Mouse (Mus musculus) intestine, embryonic 14.5 days (tissue): ENCODE results near the gene Kif9. TPM values are rescaled to one million over a fixed set of nuclear protein-coding genes. Genes with fewer than 3 reads are reported as not detected.
A peak's percentile ranks its signal among the peaks of the same experiment; 100 is the strongest.

Source experiments
- ATAC-seq: fragments of 200-750 bp; cut with Nextera tagmentation; replicated peaks from 2 replicates; pipeline ENCODE4 v1.8.0; 2017; ENCODE audit warnings: low read depth, moderate number of reproducible peaks, moderate TSS enrichment, moderate library complexity; ENCODE audit not compliant: low FRiP score, low TSS enrichment
- DNase-seq: peaks from one replicate; pipeline ENCODE4 v3.0.0-alpha.2; 2018; ENCODE audit warnings: low spot score
- H3K27ac ChIP-seq: fragments of 300-500 bp; sonication (generic); 2 replicates; pipeline ENCODE4 v1.5.1; 2014; ENCODE audit warnings: low read depth, mild to moderate bottlenecking, control low read depth
- H3K27me3 ChIP-seq: fragments of 300-500 bp; sonication (generic); replicated peaks from 2 replicates; pipeline ENCODE4 v1.6.1; 2014; ENCODE audit warnings: low read length, control low read depth; ENCODE audit not compliant: control insufficient read depth, insufficient read depth
- H3K36me3 ChIP-seq: fragments of 300-500 bp; sonication (generic); 2 replicates; pipeline ENCODE4 v1.6.1; 2014; ENCODE audit warnings: low read length, control low read depth; ENCODE audit not compliant: control insufficient read depth, insufficient read depth
- H3K4me1 ChIP-seq: fragments of 300-500 bp; sonication (generic); replicated peaks from 2 replicates; pipeline ENCODE4 v1.6.1; 2014; ENCODE audit warnings: low read length, control low read depth, mixed read lengths; ENCODE audit not compliant: control insufficient read depth, insufficient read depth
- H3K4me2 ChIP-seq: fragments of 300-500 bp; sonication (generic); 2 replicates; pipeline ENCODE4 v1.6.1; 2014; ENCODE audit warnings: low read length
- H3K4me3 ChIP-seq: fragments of 300-500 bp; sonication (generic); 2 replicates; pipeline ENCODE4 v1.5.1; 2014; ENCODE audit warnings: low read depth, low read length, control low read depth, mixed read lengths
- H3K9ac ChIP-seq: fragments of 300-500 bp; sonication (generic); 2 replicates; pipeline ENCODE4 v1.6.1; 2014; ENCODE audit warnings: mild to moderate bottlenecking, low read length
- H3K9me3 ChIP-seq: fragments of 300-500 bp; sonication (generic); 2 replicates; pipeline ENCODE4 v1.6.1; 2016; ENCODE audit warnings: low read length, control low read depth; ENCODE audit not compliant: control insufficient read depth
- WGBS: fragments of 180-500 bp; shearing (Covaris S2); extraction: QIAGEN DNeasy Blood & Tissue Kit; methylation state at CpG from one replicate; pipeline ENCODE4 v1.1.7; 2014; 5-methylcytosine and 5-hydroxymethylcytosine counted together
- polyA plus RNA-seq: library from polyadenylated mRNA; unstranded; fragments of >200 nt; fragmentation: Nextera tagmentation; extraction: Ambion mirVana; gene quantifications from 2 replicates; pipeline ENCODE4 v1.2.1, GENCODE M21; 2014

Kif9 gene
- polyA plus RNA-seq, result 1.3 and 1.4 TPM in 2 replicates

DNA sequence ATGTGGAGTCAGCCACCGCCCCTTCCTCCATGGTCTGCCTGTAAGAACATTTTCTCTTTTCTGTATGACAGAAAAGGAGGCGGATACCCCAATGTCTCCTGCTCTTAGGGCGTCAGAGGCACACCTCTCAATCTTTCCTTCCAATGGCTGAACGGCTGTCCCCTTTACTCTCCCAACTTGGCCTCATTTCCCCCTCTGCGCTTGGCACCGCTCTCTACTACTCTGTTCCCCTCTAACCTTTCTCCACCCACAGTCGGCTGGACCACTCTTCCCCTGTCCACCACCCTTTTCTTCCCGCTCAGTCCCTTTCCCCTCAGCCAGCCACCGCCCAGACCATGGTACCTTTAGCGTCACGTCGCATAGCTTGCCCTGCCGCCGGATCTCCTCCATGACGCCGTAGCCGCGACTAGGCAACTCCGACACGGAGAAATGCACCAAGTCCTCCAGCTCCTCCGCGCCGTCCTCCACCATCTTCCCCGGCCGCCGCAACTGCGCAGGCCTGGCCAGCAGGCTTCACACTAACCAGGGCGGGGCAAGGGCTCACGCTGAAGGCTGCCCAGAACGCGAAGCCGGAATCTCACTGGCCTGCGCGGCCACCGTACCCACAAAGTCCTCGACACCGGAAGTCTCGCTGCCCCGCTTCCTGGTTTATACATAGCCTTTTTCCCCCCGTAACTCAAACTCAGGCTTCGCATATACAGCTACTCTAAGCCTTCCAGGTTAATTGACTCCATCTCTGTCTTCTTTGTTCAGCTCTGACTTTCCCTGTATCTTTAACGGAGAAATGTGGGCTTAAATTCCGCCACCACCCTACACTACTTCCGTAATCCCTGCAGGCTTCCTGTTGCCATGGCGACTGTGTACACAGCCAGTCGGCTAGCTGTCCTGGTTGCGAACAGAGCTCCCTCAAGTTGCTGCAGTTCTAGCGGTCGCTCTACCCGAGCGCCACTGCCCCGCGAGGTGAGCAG lies at the start of gene Kif9, which contains the start of gene Klhl18:
TSS of gene Kif9 (plus strand) at position 835 of the 968 bp plus-strand sequence.
TSS of gene Klhl18 (minus strand) at position 571 of the 968 bp plus-strand sequence.
- H3K36me3 ChIP-seq, result no peaks in the 10 kb centered on the region
- H3K27ac ChIP-seq, result peak within 1 kb of the TSS; percentile 81
- ATAC-seq (peak; percentile 99), DNase-seq (peak; percentile 98)
- H3K4me1 ChIP-seq, result peaks cover 6% of the 10 kb centered on the region
- no peaks in the 10 kb centered on the region for H3K9me3 ChIP-seq
- WGBS, result under 1% methylated on average over 53 of the region's 53 CpGs
- H3K4me2 ChIP-seq, result peak within 1 kb of the TSS; percentile 79
- H3K27me3 ChIP-seq, result 0 out of 2 replicates have a peak, but pooled peaks cover 3% of the 10 kb centered on the region
- H3K9ac ChIP-seq, result peak within 1 kb of the TSS; percentile 74
- peak within 1 kb of the TSS; percentile 67 for H3K4me3 ChIP-seq

DNA sequence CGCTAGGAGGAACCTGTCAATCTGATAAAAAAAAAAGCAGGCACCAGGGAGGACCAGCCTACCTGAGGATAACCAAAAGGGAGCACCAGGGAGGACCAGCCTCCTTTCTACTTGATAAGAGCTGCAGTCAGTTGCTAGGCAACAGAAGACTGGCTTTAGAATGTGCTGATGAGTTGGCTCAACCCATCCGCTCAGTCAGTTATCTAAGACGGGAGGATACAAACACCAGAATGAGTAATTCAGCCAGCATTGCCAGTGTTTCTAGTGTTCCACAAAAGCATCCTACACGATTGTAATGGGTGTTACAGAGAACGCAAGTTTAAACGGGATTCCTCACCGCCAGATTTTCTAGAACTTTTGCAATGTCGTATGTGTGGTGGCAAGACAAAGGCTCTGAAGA lies 45.5 kb upstream of the Kif9 start:
- no peak for ATAC-seq
- no peak overlapping the region for H3K27ac ChIP-seq
- no peak for DNase-seq
- H3K36me3 ChIP-seq, result peaks cover 42% of the 10 kb centered on the region
- no peaks in the 10 kb centered on the region for H3K9me3 ChIP-seq
- H3K9ac ChIP-seq, result no peak overlapping the region
- WGBS, result 81% methylated on average over 8 of the region's 8 CpGs
- no peaks in the 10 kb centered on the region for H3K27me3 ChIP-seq
- no peaks in the 10 kb centered on the region for H3K4me1 ChIP-seq
- no peak overlapping the region for H3K4me3 ChIP-seq
- no peak overlapping the region for H3K4me2 ChIP-seq

DNA sequence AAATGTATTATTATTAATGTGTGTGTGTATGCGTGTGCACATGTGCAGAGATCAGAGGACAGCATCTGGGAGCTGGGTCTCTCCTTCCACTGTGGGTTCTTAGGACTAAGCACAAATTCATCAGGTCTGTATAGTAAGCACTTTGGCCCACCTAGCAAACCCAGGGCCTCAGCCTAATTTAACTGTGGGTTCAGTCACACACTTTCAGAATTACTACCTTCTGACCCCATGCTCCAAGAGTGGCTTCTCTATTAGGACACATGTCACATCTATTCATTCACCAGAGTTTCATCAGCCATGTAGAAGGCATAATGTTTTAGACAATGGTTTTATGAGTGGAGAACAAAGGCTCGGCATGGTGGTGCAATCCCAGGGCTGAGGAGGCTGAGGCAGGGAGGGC lies 43.7 kb upstream of the Kif9 start:
- peaks cover 37% of the 10 kb centered on the region for H3K36me3 ChIP-seq
- no peaks in the 10 kb centered on the region for H3K27me3 ChIP-seq

DNA sequence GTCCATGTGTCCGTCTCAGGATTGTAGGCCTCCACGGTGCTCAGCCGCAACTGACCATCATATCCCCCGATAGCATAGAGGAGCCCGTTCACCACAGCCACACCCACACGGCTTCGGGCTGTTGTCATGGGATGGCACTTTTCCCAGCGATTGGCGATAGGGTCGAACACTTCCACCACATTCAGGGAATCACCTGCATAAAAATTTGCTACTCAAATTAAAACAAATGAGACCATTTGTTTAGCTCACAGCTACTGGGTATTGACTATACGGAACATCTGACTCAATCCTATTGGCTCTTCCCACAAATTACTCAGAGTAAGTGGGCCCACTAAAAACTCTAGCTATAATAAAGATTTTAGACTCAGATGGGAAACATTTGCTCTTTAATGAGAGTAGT lies 40.7 kb upstream of the Kif9 start:
- Histone ChIP-seq H3K27me3 (no peaks in the 10 kb centered on the region), H3K9ac (no peak overlapping the region), H3K36me3 (peaks cover 20% of the 10 kb centered on the region), H3K4me3 (no peak overlapping the region), H3K4me2 (no peak overlapping the region), H3K9me3 (no peaks in the 10 kb centered on the region), H3K27ac (no peak overlapping the region), H3K4me1 (no peaks in the 10 kb centered on the region)
- WGBS, result 91% methylated on average over 11 of the region's 11 CpGs
- ATAC-seq, result no peak
- no peak for DNase-seq

More for the DNA sequence above, 43.7 kb upstream of the Kif9 start:
- no peak for DNase-seq
- Histone ChIP-seq H3K9me3 (no peaks in the 10 kb centered on the region), H3K9ac (no peak overlapping the region), H3K27ac (no peak overlapping the region), H3K4me3 (no peak overlapping the region), H3K4me1 (no peaks in the 10 kb centered on the region), H3K4me2 (no peak overlapping the region)
- ATAC-seq, result no peak
- WGBS, result 94% methylated on average over 2 of the region's 2 CpGs

DNA sequence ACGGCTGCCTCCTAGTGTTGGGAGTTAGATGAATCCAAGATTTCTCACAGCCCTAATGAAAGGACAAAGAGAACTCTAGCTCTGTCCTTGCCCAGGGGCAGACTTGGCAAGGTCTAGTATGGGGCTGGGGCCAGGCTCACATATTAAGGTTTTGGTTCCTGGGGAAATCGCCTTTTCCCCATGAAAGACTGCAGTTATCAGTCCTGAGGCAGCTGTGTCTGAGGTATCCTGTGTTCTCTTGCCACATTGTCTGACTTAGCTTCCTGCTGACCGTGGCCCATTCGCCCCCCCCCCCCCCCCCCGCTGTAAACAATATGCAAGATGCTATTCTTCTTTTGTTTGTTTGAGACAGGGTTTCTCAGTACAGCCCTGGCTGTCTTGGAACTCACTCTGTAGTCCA lies 36.7 kb upstream of the Kif9 start:
- Histone ChIP-seq H3K9me3 (no peaks in the 10 kb centered on the region), H3K4me3 (no peak overlapping the region), H3K4me1 (no peaks in the 10 kb centered on the region), H3K4me2 (no peak overlapping the region), H3K36me3 (peaks cover 22% of the 10 kb centered on the region), H3K27ac (no peak overlapping the region), H3K27me3 (no peaks in the 10 kb centered on the region), H3K9ac (no peak overlapping the region)
- ATAC-seq (no peak), DNase-seq (no peak)
- WGBS, result 65% methylated on average over 5 of the region's 5 CpGs

DNA sequence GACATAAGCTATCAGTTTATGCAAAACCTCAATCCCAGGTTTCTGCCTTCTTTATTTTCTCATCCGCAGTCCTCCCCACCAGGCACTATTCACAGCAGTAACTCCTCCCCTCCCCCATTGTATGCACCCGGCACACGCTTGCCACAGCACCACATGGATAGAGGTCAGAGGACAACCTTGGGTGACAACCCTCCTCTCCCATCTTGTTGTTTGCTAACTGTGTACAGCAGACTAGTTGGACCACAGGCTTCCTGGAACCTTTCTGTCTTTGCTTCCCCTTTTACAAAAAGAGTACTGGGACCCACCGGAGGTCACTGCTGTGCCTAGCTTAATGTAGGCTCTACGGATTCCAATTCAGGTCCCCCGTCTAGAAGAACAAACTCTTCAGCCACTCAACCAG lies 36.2 kb upstream of the Kif9 start:
- Histone ChIP-seq H3K27ac (no peak overlapping the region), H3K9me3 (no peaks in the 10 kb centered on the region), H3K4me3 (no peak overlapping the region), H3K4me1 (no peaks in the 10 kb centered on the region), H3K36me3 (peaks cover 17% of the 10 kb centered on the region), H3K27me3 (no peaks in the 10 kb centered on the region), H3K4me2 (no peak overlapping the region), H3K9ac (no peak overlapping the region)
- WGBS, result 88% methylated on average over 6 of the region's 6 CpGs
- DNase-seq (no peak), ATAC-seq (no peak)

DNA sequence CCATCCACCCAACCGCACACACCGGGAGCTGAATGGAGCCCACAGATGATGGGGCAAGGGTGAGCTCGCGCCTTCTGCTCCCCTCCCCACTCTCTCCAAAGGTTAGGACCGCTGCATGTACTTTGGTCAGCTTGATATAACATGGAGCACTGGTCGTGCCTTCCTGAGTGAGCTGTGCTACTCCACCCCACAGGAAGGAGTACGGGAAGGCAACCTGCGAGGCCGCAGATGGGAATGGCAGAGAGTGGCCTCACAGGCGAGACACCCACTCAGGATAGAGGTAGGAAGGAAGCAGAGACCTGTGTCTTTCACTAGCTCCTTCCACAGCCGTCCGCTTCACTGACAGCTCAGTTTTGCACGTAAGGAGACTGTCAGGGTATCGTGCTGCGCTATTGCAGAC lies 28.4 kb upstream of the Kif9 start:
- DNase-seq, result no peak
- ATAC-seq, result no peak
- no peaks in the 10 kb centered on the region for H3K9me3 ChIP-seq
- WGBS, result 83% methylated on average over 15 of the region's 15 CpGs
- no peak overlapping the region for H3K9ac ChIP-seq
- peaks cover 16% of the 10 kb centered on the region; the same call in 1 of the 2 replicates for H3K36me3 ChIP-seq
- H3K27me3 ChIP-seq, result no peaks in the 10 kb centered on the region
- no peaks in the 10 kb centered on the region for H3K4me1 ChIP-seq
- no peak overlapping the region for H3K4me2 ChIP-seq
- no peak overlapping the region for H3K4me3 ChIP-seq
- no peak overlapping the region for H3K27ac ChIP-seq

DNA sequence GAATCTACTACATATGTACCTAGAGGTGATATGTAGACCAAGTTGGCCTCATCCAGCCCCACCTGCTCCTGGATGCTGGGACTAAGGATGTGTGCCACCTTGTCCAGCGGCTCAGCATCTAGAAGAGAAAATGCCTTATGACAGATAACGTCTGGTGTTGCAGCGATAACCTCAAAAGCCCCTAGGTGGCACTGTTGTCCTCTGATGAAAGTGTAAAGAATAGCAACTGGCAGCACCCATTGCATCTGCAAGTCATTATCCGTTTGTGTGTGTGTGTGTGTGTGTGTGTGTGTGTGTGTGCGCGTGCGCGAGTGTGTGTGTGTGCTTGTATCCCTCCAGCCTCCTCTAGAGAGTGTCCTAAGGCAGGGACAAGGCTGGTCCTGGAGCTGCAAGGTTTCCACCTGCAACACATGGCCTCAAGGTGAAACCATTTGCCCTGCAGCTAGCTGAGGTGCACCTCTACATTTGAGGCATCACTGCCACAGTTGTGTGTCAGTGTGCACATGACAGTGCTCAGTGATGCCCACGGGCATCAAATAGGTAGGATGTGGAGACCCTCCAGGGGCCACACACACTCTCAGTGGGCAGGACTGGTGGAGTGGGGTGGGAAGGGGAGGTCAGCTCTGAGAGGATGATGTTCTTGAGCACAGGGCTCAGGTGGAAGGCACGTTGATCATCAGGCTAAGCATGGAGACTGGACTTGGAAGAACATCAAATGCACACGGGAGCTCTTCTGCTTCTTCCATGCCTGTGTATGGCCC lies 27.7 kb upstream of the Kif9 start:
- H3K27ac ChIP-seq, result no peak overlapping the region
- no peak overlapping the region for H3K4me3 ChIP-seq
- no peaks in the 10 kb centered on the region for H3K4me1 ChIP-seq
- DNase-seq (peak; percentile 86), ATAC-seq (peak; percentile 72)
- WGBS, result 30% methylated on average over 11 of the region's 11 CpGs
- no peak overlapping the region for H3K9ac ChIP-seq
- no peaks in the 10 kb centered on the region for H3K27me3 ChIP-seq
- H3K4me2 ChIP-seq, result no peak overlapping the region
- no peaks in the 10 kb centered on the region for H3K9me3 ChIP-seq
- H3K36me3 ChIP-seq, result peaks cover 16% of the 10 kb centered on the region; the same call in 1 of the 2 replicates
